Mouse (Mus musculus) hindbrain, embryonic 15.5 days (tissue): ENCODE data around the gene 2410004B18Rik. TPM values are rescaled to one million over a fixed set of nuclear protein-coding genes. Genes with fewer than 3 reads are reported as not detected.

Experiments
- polyA plus RNA-seq: library from polyadenylated mRNA; unstranded; fragments of >200 nt; fragmentation: Nextera tagmentation; extraction: Ambion mirVana; gene quantifications from 2 replicates; pipeline ENCODE4 v1.2.1, GENCODE M21; 2015

Gene 2410004B18Rik
- polyA plus RNA-seq, 1 experiment from 2014 or later, result 81.0 TPM

Other genes starting within 250 kb of the 2410004B18Rik start
- gene Ddah1, start 179.3 kb upstream of the 2410004B18Rik start, polyA plus RNA-seq, result 114 and 122 TPM in 2 replicates
- gene Bcl10, start 15.2 kb upstream of the 2410004B18Rik start, polyA plus RNA-seq, result 32.3 and 34.8 TPM in 2 replicates
- gene Syde2, start 49.9 kb downstream of the 2410004B18Rik start, polyA plus RNA-seq, result 0.34 and 0.54 TPM in 2 replicates
- gene Wdr63, start 170.1 kb downstream of the 2410004B18Rik start, polyA plus RNA-seq, result 0.79 and 1.7 TPM in 2 replicates
- 0.22 and 0.52 TPM in 2 replicates for gene Mcoln3, start 179.4 kb downstream of the 2410004B18Rik start, polyA plus RNA-seq
- 0.27 and 0.28 TPM in 2 replicates for gene Mcoln2, start 211.8 kb downstream of the 2410004B18Rik start, polyA plus RNA-seq